ENCODE assay signal across 8 mouse cellular contexts in genomic region chr1:175693429-175693960, GRCm38 (mm10). TPM values are rescaled to one million over a fixed set of nuclear protein-coding genes. Genes with fewer than 3 reads are reported as not detected.
DNase-seq lines count a peak whose midpoint lies in the region; ATAC-seq and TF ChIP-seq lines count a peak whose summit lies in the region.

No protein-coding gene starts in this region.

- no peak for TF ChIP-seq CTCF in MEL (IDR thresholded peaks at IDR 0.05 in 2 of 3, conservative IDR thresholded peaks at IDR 0.05 in 1 of 3; ENCODE audit: control insufficient read depth in 1 of 3, insufficient read depth in 1 of 3, low read depth in 2 of 3, low read length in 3 of 3, poor library complexity in 1 of 3, severe bottlenecking in 1 of 3)
- TF ChIP-seq CTCF in lung, postnatal 0 days (IDR thresholded peaks at IDR 0.05) = no peak
- TF ChIP-seq CTCF in thymus, adult 2 months (IDR thresholded peaks at IDR 0.05; ENCODE audit: borderline replicate concordance, control insufficient read depth, extremely low read depth, insufficient read depth, low read length, poor library complexity) = no peak

- peak overlapping the region; percentile 71 for H3K9ac ChIP-seq in MEL (ENCODE audit: control insufficient read depth, low read depth, low read length, poor library complexity, severe bottlenecking)
- no peak overlapping the region for H3K9ac ChIP-seq in embryonic facial prominence, embryonic 15.5 days
- H3K9ac ChIP-seq in lung, postnatal 0 days (replicated peaks; ENCODE audit: low read depth) = no peak overlapping the region

- H3K27me3 ChIP-seq in MEL (ENCODE audit: control insufficient read depth in 1 of 2, insufficient read depth in 2 of 2, low read length in 2 of 2) = no peaks in the 10 kb centered on the region
- no peaks in the 10 kb centered on the region for H3K27me3 ChIP-seq in embryonic facial prominence, embryonic 15.5 days
- H3K27me3 ChIP-seq in lung, postnatal 0 days (replicated peaks; ENCODE audit: insufficient read depth, low read length) = no peaks in the 10 kb centered on the region
- no peaks in the 10 kb centered on the region for H3K27me3 ChIP-seq in thymus, adult 2 months (ENCODE audit: control insufficient read depth, insufficient read depth, low read length)

- TF ChIP-seq EP300 in MEL (IDR thresholded peaks at IDR 0.05; ENCODE audit: low read depth in 1 of 2, low read length in 2 of 2) = no peak
- TF ChIP-seq EP300 in lung, postnatal 0 days (IDR thresholded peaks at IDR 0.05) = no peak

- no peak overlapping the region for H3K27ac ChIP-seq in MEL (ENCODE audit: control insufficient read depth, low read depth, low read length)
- H3K27ac ChIP-seq in embryonic facial prominence, embryonic 15.5 days (replicated peaks) = no peak overlapping the region
- no peak overlapping the region; the same call in 1 of the 2 replicates for H3K27ac ChIP-seq in lung, postnatal 0 days (ENCODE audit: low read length)
- no peak overlapping the region for H3K27ac ChIP-seq in thymus, adult 2 months (ENCODE audit: control insufficient read depth, insufficient read depth, low read length)

- peaks cover 6% of the 10 kb centered on the region for H3K79me2 ChIP-seq in MEL (ENCODE audit: control insufficient read depth, insufficient read depth, low read length, poor library complexity)

- TF ChIP-seq POLR2A in MEL (IDR thresholded peaks at IDR 0.05; ENCODE audit: control insufficient read depth in 1 of 2, insufficient read depth in 1 of 2, low read depth in 1 of 2, low read length in 2 of 2, poor library complexity in 1 of 2) = no peak
- no peak for TF ChIP-seq POLR2A in thymus, adult 2 months (IDR thresholded peaks at IDR 0.05; ENCODE audit: control insufficient read depth, extremely low read depth, insufficient read depth, low read length, poor library complexity)

- H3K4me2 ChIP-seq in embryonic facial prominence, embryonic 15.5 days (replicated peaks) = peak overlapping the region; percentile 92
- peak overlapping the region; percentile 95 for H3K4me2 ChIP-seq in lung, postnatal 0 days (replicated peaks; ENCODE audit: low read depth, low read length)

- no peak for TF ChIP-seq RAD21 in MEL (IDR thresholded peaks at IDR 0.05; ENCODE audit: low read depth, low read length)

- no peaks in the 10 kb centered on the region; a peak in 2 of 4 replicates for H3K4me1 ChIP-seq in MEL (ENCODE audit: control insufficient read depth in 1 of 2, insufficient read depth in 2 of 2, low read length in 2 of 2)
- peaks cover 18% of the 10 kb centered on the region for H3K4me1 ChIP-seq in embryonic facial prominence, embryonic 15.5 days
- H3K4me1 ChIP-seq in lung, postnatal 0 days (ENCODE audit: insufficient read depth, low read depth, low read length) = peaks cover 6% of the 10 kb centered on the region; the same call in 1 of the 2 replicates
- peaks cover 7% of the 10 kb centered on the region for H3K4me1 ChIP-seq in thymus, adult 2 months (replicated peaks; ENCODE audit: control insufficient read depth, insufficient read depth, low read length)

- H3K9me3 ChIP-seq in MEL (replicated peaks; ENCODE audit: insufficient read depth, low read length) = no peaks in the 10 kb centered on the region
- no peaks in the 10 kb centered on the region for H3K9me3 ChIP-seq in embryonic facial prominence, embryonic 15.5 days (replicated peaks)
- H3K9me3 ChIP-seq in lung, postnatal 0 days (ENCODE audit: low read length) = no peaks in the 10 kb centered on the region

- H3K4me3 ChIP-seq in MEL (ENCODE audit: control insufficient read depth in 1 of 2, insufficient read depth in 1 of 2, low read depth in 2 of 2, low read length in 2 of 2) = peak overlapping the region; percentile 82 to 91
- H3K4me3 ChIP-seq in embryonic facial prominence, embryonic 15.5 days (replicated peaks) = peak overlapping the region; percentile 84
- H3K4me3 ChIP-seq in lung, postnatal 0 days (ENCODE audit: low read depth, low read length) = peak overlapping the region; percentile 69
- H3K4me3 ChIP-seq in thymus, adult 2 months (ENCODE audit: control insufficient read depth, insufficient read depth, low read length) = no peak overlapping the region

- no peak for DNase-seq in cerebellum, postnatal 4 days (ENCODE audit: low spot score in 2 of 2)
- DNase-seq in MEL (ENCODE audit: low read depth, low spot score) = peak; percentile 50
- DNase-seq in induced T-regulatory cell, adult 2 months (ENCODE audit: low read depth) = peak; percentile 55
- DNase-seq in lung, postnatal 0 days (ENCODE audit: low spot score) = peak; percentile 32
- DNase-seq in thymus, adult 2 months = peak; percentile 20
- no peak for DNase-seq in right cerebral cortex, postnatal 4 days

- peaks cover 0 to 13% of the 10 kb centered on the region in 2 experiments; a peak in 2 of 4 replicates for H3K36me3 ChIP-seq in MEL (ENCODE audit: control insufficient read depth in 1 of 2, insufficient read depth in 2 of 2, low read length in 2 of 2)
- H3K36me3 ChIP-seq in embryonic facial prominence, embryonic 15.5 days = no peaks in the 10 kb centered on the region
- H3K36me3 ChIP-seq in lung, postnatal 0 days (ENCODE audit: insufficient read depth, low read length) = no peaks in the 10 kb centered on the region
- H3K36me3 ChIP-seq in thymus, adult 2 months (ENCODE audit: control insufficient read depth, insufficient read depth, low read length) = no peaks in the 10 kb centered on the region

- 0 out of 2 replicates have a peak, but pooled peaks have one; percentile 9 for ATAC-seq in cerebellum, adult (ENCODE audit: insufficient number of reproducible peaks, low FRiP score, low TSS enrichment)
- ATAC-seq in embryonic facial prominence, embryonic 15.5 days (ENCODE audit: insufficient number of reproducible peaks, low FRiP score, low TSS enrichment, low read depth) = no peak
- ATAC-seq in lung, postnatal 0 days = no peak

- WGBS in embryonic facial prominence, embryonic 15.5 days = 40% methylated on average over 12 of the region's 12 CpGs
- WGBS in lung, postnatal 0 days = 24% methylated on average over 12 of the region's 12 CpGs
- WGBS in thymus, adult 2 months = 41% methylated on average over 12 of the region's 12 CpGs

TF ChIP-seq in MEL, 35 proteins besides CTCF, POLR2A, EP300 and RAD21:
- TF ChIP-seq MXI1 (IDR thresholded peaks at IDR 0.05; ENCODE audit: low read depth, low read length) = peak; percentile 6; the same call in 1 of the 2 replicates
- TF ChIP-seq UBTF (IDR thresholded peaks at IDR 0.05; ENCODE audit: borderline replicate concordance, insufficient read depth, low read depth, low read length) = no peak
- no peak for TF ChIP-seq ZC3H11A (IDR thresholded peaks at IDR 0.05; ENCODE audit: low read depth, low read length)
- TF ChIP-seq MEF2A (IDR thresholded peaks at IDR 0.05; ENCODE audit: extremely low read depth, insufficient replicate concordance, low read depth, low read length, poor library complexity, severe bottlenecking) = no peak
- no peak for TF ChIP-seq USF1 (IDR thresholded peaks at IDR 0.05; ENCODE audit: low read depth, low read length)
- no peak for TF ChIP-seq ELF1 (IDR thresholded peaks at IDR 0.05; ENCODE audit: low read depth, low read length)
- no peak for TF ChIP-seq ZMIZ1 (IDR thresholded peaks at IDR 0.05; ENCODE audit: low read depth, low read length)
- no peak for TF ChIP-seq NRF1 (IDR thresholded peaks at IDR 0.05; ENCODE audit: insufficient read depth, low read depth, low read length, poor library complexity, severe bottlenecking)
- TF ChIP-seq SIN3A (IDR thresholded peaks at IDR 0.05; ENCODE audit: low read length) = 0 out of 2 replicates have a peak, but pooled peaks have one; percentile 25
- TF ChIP-seq ZKSCAN1 (IDR thresholded peaks at IDR 0.05; ENCODE audit: low read depth, low read length) = no peak

RNA-seq across cellular contexts. Expression of gene Chml, which starts 0.8 kb away (rescaled TPM):
- total RNA-seq in MEL (2012; rRNA removed) = 3.5 and 4.4 TPM in 2 replicates
- polyA plus RNA-seq in MEL (2012; ENCODE audit: insufficient read depth in 1 of 2, insufficient read length in 2 of 2, low read depth in 1 of 2, low replicate concordance in 2 of 2, missing spikeins in 1 of 2) = 10 to 100 TPM in 1 of 2 experiments, not detected in 1; 16.0 TPM
- polyA plus RNA-seq in embryonic facial prominence, embryonic 15.5 days (2015; fragmentation: Nextera tagmentation; extraction: Ambion mirVana) = 1.6 and 1.9 TPM in 2 replicates
- 1.2 and 1.7 TPM in 2 replicates for polyA plus RNA-seq in lung, postnatal 0 days (2015; fragmentation: Nextera tagmentation; extraction: Ambion mirVana)
- 18.3 and 45.7 TPM in 2 replicates for polyA plus RNA-seq in thymus, adult 2 months (2012; rRNA removed)

RNA-seq across cellular contexts. Expression of gene Opn3, which starts 0.9 kb away (rescaled TPM):
- 0.39 and 0.50 TPM in 2 replicates for total RNA-seq in MEL (2012; rRNA removed)
- polyA plus RNA-seq in MEL (2012; ENCODE audit: insufficient read depth in 1 of 2, insufficient read length in 2 of 2, low read depth in 1 of 2, low replicate concordance in 2 of 2, missing spikeins in 1 of 2) = 1 to 10 TPM in 1 of 2 experiments, not detected in 1; 2.2 TPM
- polyA plus RNA-seq in embryonic facial prominence, embryonic 15.5 days (2015; fragmentation: Nextera tagmentation; extraction: Ambion mirVana) = 4.6 and 5.2 TPM in 2 replicates
- 2.2 and 3.5 TPM in 2 replicates for polyA plus RNA-seq in lung, postnatal 0 days (2015; fragmentation: Nextera tagmentation; extraction: Ambion mirVana)
- 5.3 and 8.2 TPM in 2 replicates for polyA plus RNA-seq in thymus, adult 2 months (2012; rRNA removed)

RNA-seq across cellular contexts. Expression of gene Wdr64, which starts 4.9 kb away (rescaled TPM):
- total RNA-seq in MEL (2012; rRNA removed) = 0.10 TPM in 1 of 2 replicates, not detected in the other
- under 1 TPM in 1 of 2 experiments, not detected in 1; 0.31 TPM for polyA plus RNA-seq in MEL (2012; ENCODE audit: insufficient read depth in 1 of 2, insufficient read length in 2 of 2, low read depth in 1 of 2, low replicate concordance in 2 of 2, missing spikeins in 1 of 2)
- not detected in 2 replicates for polyA plus RNA-seq in embryonic facial prominence, embryonic 15.5 days (2015; fragmentation: Nextera tagmentation; extraction: Ambion mirVana)
- polyA plus RNA-seq in lung, postnatal 0 days (2015; fragmentation: Nextera tagmentation; extraction: Ambion mirVana) = not detected in 2 replicates
- not detected in 2 replicates for polyA plus RNA-seq in thymus, adult 2 months (2012; rRNA removed)

Comparison
In these comparisons a context has a peak if more than half of its experiments do, and no peak if none do; other contexts are left out.
1. DNase-seq: peak in MEL (single experiment), induced T-regulatory cell, adult 2 months (single experiment), lung, postnatal 0 days (single experiment) and thymus, adult 2 months (single experiment); none in cerebellum, postnatal 4 days (0 of 2) and right cerebral cortex, postnatal 4 days (single experiment).